Mouse (Mus musculus) stomach, embryonic 16.5 days (tissue): ENCODE measurements around the gene Kdm6b. TPM values are rescaled to one million over a fixed set of nuclear protein-coding genes. Genes with fewer than 3 reads are reported as not detected.

ENCODE experiments used
- ATAC-seq: fragments of 200-750 bp; cut with Nextera tagmentation; 2 replicates; pipeline ENCODE4 v1.8.0; 2017; ENCODE audit warnings: moderate number of reproducible peaks, moderate TSS enrichment; ENCODE audit not compliant: insufficient read depth, low FRiP score
- H3K27ac ChIP-seq: fragments of 300-500 bp; sonication (generic); 2 replicates; pipeline ENCODE4 v1.5.1; 2014; ENCODE audit warnings: low read length
- H3K27me3 ChIP-seq: fragments of 300-500 bp; sonication (generic); 2 replicates; pipeline ENCODE4 v1.6.1; 2014; ENCODE audit warnings: low read length, control low read depth, mixed read lengths; ENCODE audit not compliant: control insufficient read depth, insufficient read depth
- H3K36me3 ChIP-seq: fragments of 300-500 bp; sonication (generic); 2 replicates; pipeline ENCODE4 v1.6.1; 2014; ENCODE audit warnings: low read length; ENCODE audit not compliant: control insufficient read depth, insufficient read depth
- H3K4me1 ChIP-seq: fragments of 300-500 bp; sonication (generic); 2 replicates; pipeline ENCODE4 v1.6.1; 2014; ENCODE audit warnings: low read length, control low read depth, mixed read lengths; ENCODE audit not compliant: control insufficient read depth, insufficient read depth
- H3K4me2 ChIP-seq: fragments of 300-500 bp; sonication (generic); 2 replicates; pipeline ENCODE4 v1.6.1; 2014; ENCODE audit warnings: low read depth, low read length, mixed read lengths
- H3K4me3 ChIP-seq: fragments of 300-500 bp; sonication (generic); replicated peaks from 2 replicates; pipeline ENCODE4 v1.5.1; 2014; ENCODE audit warnings: mild to moderate bottlenecking, low read length
- H3K9ac ChIP-seq: fragments of 300-500 bp; sonication (generic); 2 replicates; pipeline ENCODE4 v1.6.1; 2014; ENCODE audit warnings: low read length
- H3K9me3 ChIP-seq: fragments of 300-500 bp; sonication (generic); replicated peaks from 2 replicates; pipeline ENCODE4 v1.6.1; 2016; ENCODE audit warnings: low read length, control low read depth; ENCODE audit not compliant: control insufficient read depth
- WGBS: fragments of 180-500 bp; shearing (Covaris S2); extraction: QIAGEN DNeasy Blood & Tissue Kit; methylation state at CpG from one replicate; pipeline ENCODE4 v1.1.7; 2014; 5-methylcytosine and 5-hydroxymethylcytosine counted together
- polyA plus RNA-seq: library from polyadenylated mRNA; unstranded; fragments of >200 nt; fragmentation: Nextera tagmentation; extraction: Ambion mirVana; gene quantifications from 2 replicates; pipeline ENCODE4 v1.2.1, GENCODE M21; 2015

The Kdm6b gene
- polyA plus RNA-seq, 1 experiment from 2014 or later, result 21.2 TPM

- H3K9me3 ChIP-seq, result no peaks in the 10 kb centered on the region
- peaks cover 50% of the 10 kb centered on the region for H3K4me1 ChIP-seq
- no peaks in the 10 kb centered on the region for H3K36me3 ChIP-seq
- ATAC-seq, result peak; percentile 12; the same call in 1 of the 2 replicates
- H3K27me3 ChIP-seq, result no peaks in the 10 kb centered on the region
- peak overlapping the region; percentile 67 for H3K4me3 ChIP-seq
- H3K4me2 ChIP-seq, result peak overlapping the region; percentile 98
- peak overlapping the region; percentile 80 for H3K9ac ChIP-seq
- peak overlapping the region; percentile 99 for H3K27ac ChIP-seq
- 0% methylated on average over 16 of the region's 25 CpGs for WGBS
Measured at GRCm38 (mm10) chr11:69415668-69416451, 2.4 kb upstream of the Kdm6b start.

- Histone ChIP-seq H3K4me3 (peak overlapping the region; percentile 67), H3K36me3 (no peaks in the 10 kb centered on the region), H3K27me3 (no peaks in the 10 kb centered on the region), H3K9me3 (no peaks in the 10 kb centered on the region), H3K4me2 (peak overlapping the region; percentile 98), H3K4me1 (peaks cover 45% of the 10 kb centered on the region), H3K9ac (peak overlapping the region; percentile 80), H3K27ac (peak overlapping the region; percentile 99)
- ATAC-seq, result peak; percentile 6; the same call in 1 of the 2 replicates
- WGBS, result 1% methylated on average over 3 of the region's 3 CpGs
Measured at GRCm38 (mm10) chr11:69415327-69415667, 1.8 kb upstream of the Kdm6b start.

- Histone ChIP-seq H3K27me3 (no peaks in the 10 kb centered on the region), H3K9ac (peak overlapping the region; percentile 80), H3K4me3 (peak overlapping the region; percentile 67), H3K9me3 (no peaks in the 10 kb centered on the region), H3K27ac (peak overlapping the region; percentile 99), H3K4me2 (peak overlapping the region; percentile 98), H3K4me1 (peaks cover 42% of the 10 kb centered on the region), H3K36me3 (no peaks in the 10 kb centered on the region)
- ATAC-seq, result no peak
- WGBS, result 11% methylated on average over 4 of the region's 4 CpGs
Measured at GRCm38 (mm10) chr11:69414421-69415326, 1.2 kb upstream of the Kdm6b start.

GRCm38 (mm10) chr11:69412548-69412947 is 927 bp downstream of the Kdm6b start:
- 54% methylated on average over 7 of the region's 7 CpGs for WGBS
- Histone ChIP-seq H3K36me3 (0 out of 2 replicates have a peak, but pooled peaks cover 4% of the 10 kb centered on the region), H3K4me1 (peaks cover 45% of the 10 kb centered on the region), H3K9ac (peak overlapping the region; percentile 17; the same call in 1 of the 2 replicates), H3K9me3 (no peaks in the 10 kb centered on the region), H3K4me3 (0 out of 2 replicates have a peak overlapping the region, but pooled peaks have one; percentile 0), H3K27ac (peak overlapping the region; percentile 19; the same call in 1 of the 2 replicates), H3K4me2 (peak overlapping the region; percentile 98), H3K27me3 (no peaks in the 10 kb centered on the region)
- no peak for ATAC-seq

GRCm38 (mm10) chr11:69411538-69412203 is 1.8 kb downstream of the Kdm6b start:
- Histone ChIP-seq H3K4me2 (peak overlapping the region; percentile 98), H3K9me3 (no peaks in the 10 kb centered on the region), H3K27me3 (no peaks in the 10 kb centered on the region), H3K27ac (peak overlapping the region; percentile 100), H3K36me3 (peaks cover 13% of the 10 kb centered on the region; the same call in 1 of the 2 replicates), H3K4me3 (peak overlapping the region; percentile 72), H3K9ac (peak overlapping the region; percentile 89), H3K4me1 (peaks cover 45% of the 10 kb centered on the region)
- 1% methylated on average over 39 of the region's 39 CpGs for WGBS
- peak; percentile 7; the same call in 1 of the 2 replicates for ATAC-seq

GRCm38 (mm10) chr11:69411073-69411535 is 2.4 kb downstream of the Kdm6b start:
- peak overlapping the region; percentile 100 for H3K27ac ChIP-seq
- peak; percentile 70 for ATAC-seq
- no peaks in the 10 kb centered on the region for H3K9me3 ChIP-seq
- WGBS, result under 1% methylated on average over 26 of the region's 26 CpGs
- peak overlapping the region; percentile 98 for H3K4me2 ChIP-seq
- peak overlapping the region; percentile 72 for H3K4me3 ChIP-seq
- peak overlapping the region; percentile 89 for H3K9ac ChIP-seq
- H3K36me3 ChIP-seq, result peaks cover 18% of the 10 kb centered on the region
- H3K4me1 ChIP-seq, result peaks cover 45% of the 10 kb centered on the region
- H3K27me3 ChIP-seq, result no peaks in the 10 kb centered on the region

GRCm38 (mm10) chr11:69410310-69411072 is 3.0 kb downstream of the Kdm6b start:
- Histone ChIP-seq H3K36me3 (peaks cover 24% of the 10 kb centered on the region), H3K4me1 (peaks cover 45% of the 10 kb centered on the region), H3K4me2 (peak overlapping the region; percentile 98), H3K9me3 (no peaks in the 10 kb centered on the region), H3K27me3 (no peaks in the 10 kb centered on the region), H3K27ac (peak overlapping the region; percentile 100), H3K9ac (peak overlapping the region; percentile 89), H3K4me3 (peak overlapping the region; percentile 72)
- WGBS, result 1% methylated on average over 41 of the region's 41 CpGs
- ATAC-seq, result peak; percentile 5; the same call in 1 of the 2 replicates

- ATAC-seq, result no peak
- H3K36me3 ChIP-seq, result peaks cover 28% of the 10 kb centered on the region
- peaks cover 43% of the 10 kb centered on the region for H3K4me1 ChIP-seq
- H3K9ac ChIP-seq, result peak overlapping the region; percentile 89
- no peaks in the 10 kb centered on the region for H3K9me3 ChIP-seq
- peak overlapping the region; percentile 98 for H3K4me2 ChIP-seq
- no peaks in the 10 kb centered on the region for H3K27me3 ChIP-seq
- WGBS, result under 1% methylated on average over 18 of the region's 18 CpGs
- peak overlapping the region; percentile 100 for H3K27ac ChIP-seq
- H3K4me3 ChIP-seq, result peak overlapping the region; percentile 72
Measured at GRCm38 (mm10) chr11:69410045-69410309, 3.5 kb downstream of the Kdm6b start.
